Mouse (Mus musculus) T-helper 2 cell (primary cell): ENCODE measurements around the gene Rasl12.

Source experiments
- in situ Hi-C: fragments of 300-600 bp; cut with MboI, MseI; formaldehyde crosslinking; loops from one replicate; pipeline ENCODE4 v1.15.1; 2025; ENCODE audit warnings: high pct_unique_total_duplicates

Rasl12 gene

DNA sequence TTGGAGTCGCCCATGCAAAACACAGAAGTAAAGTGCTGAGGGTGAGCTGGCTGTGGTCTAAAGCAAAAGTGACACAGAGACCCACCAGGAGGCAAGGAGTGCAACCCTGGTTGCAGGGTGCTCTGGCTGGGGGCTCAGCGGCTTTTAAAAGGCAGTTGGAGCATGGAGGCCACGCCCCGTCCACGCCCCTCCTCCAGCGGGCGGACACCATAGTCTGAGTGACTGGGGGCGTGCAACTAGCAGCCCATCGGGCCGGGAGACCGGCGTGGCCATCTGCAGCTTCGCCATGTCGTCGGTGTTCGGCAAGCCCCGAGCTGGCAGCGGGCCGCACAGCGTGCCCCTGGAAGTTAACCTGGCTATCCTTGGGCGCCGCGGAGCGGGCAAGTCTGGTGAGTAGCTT is at the start of gene Rasl12:
TSS of gene Rasl12 (plus strand) at position 228 of the 400 bp plus-strand sequence.
- in situ Hi-C loops, result no loop called here

DNA sequence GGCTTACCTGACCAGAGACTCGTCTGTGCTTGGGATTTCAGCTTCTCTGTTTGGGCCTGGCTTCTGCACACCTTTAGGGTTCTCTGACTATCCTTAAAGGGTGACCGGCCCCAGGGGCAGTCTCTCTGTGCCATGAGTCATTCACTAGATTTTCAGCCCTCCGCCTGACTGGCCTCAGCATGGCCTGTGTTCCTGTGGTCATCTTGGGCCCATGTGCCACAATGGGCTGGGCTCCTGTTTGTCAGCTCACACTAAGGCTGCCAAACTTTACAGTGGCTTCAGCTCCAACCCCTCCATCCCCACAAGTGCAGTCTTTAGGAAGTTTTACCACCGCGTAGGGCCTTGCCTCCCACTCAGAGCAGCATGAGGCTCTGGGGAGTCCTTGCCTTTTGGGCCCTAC is 45.1 kb upstream of the Rasl12 start:
- in situ Hi-C loops, result no loop called here

DNA sequence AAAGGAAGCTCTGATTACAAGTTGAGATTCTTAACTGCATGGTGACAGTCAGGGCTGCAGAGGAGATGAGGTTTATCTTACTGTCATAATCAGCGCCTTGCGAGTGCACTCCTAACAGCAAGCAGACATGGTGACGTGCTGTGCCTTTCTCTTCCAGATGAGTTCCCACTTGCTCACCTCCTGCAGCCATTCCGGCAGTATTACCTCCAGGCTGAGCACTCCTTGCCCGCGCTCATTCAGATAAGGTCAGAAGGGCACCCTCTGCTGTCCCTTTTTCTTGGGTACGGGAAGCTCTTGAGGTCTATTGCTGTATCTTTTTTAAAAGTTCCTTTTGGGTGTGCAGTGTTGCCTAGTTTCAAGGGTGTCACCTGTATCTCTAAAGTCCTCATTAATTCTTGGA is 41.7 kb upstream of the Rasl12 start:
- in situ Hi-C loops, result no loop called here

DNA sequence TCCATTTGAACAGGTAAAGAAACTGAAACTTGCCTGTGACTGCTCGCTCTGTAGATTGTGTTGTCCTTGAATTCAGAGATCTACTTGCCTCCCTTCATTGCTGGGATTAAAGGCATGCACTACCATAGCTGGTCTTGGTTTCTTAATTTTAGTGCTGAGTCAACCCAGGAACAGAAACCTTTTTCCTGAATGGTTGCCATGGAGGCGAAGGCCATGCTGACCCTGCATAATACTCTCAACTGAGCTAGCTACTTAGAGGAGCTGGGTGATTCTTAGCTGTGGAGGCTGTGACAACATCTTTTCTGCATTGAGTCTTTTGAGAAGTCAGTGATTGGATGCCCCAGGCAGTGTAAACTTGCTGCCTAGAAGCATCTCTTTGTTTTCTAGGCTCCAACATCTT is 41.3 kb upstream of the Rasl12 start:
- in situ Hi-C loops, result no loop called here

DNA sequence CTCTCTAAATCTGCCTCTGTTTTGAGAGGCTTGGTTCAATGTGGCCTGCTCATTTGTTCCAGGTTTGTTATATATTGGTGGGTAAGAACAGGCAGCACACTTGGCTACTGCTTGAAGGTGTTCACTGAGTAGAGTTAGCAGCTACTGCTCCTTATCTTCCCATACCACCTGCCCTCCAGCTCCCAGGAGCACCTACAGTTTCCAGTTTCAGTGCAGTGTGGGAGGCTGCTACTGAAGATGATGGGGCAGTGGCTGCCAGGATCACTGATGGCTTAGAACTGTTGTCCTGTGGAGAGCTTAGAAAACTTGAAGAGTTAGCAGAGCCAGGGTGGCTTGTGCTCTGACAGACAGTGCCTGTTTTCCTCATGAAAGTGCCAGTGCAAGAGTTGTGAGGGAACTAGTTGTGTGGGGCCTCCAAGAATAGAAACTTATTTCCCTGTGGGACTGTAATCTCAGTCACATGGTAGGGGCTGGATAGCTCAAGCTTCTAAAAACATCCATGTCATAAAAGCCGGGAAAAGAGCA is 39.3 kb upstream of the Rasl12 start:
- in situ Hi-C loops, result no loop called here

DNA sequence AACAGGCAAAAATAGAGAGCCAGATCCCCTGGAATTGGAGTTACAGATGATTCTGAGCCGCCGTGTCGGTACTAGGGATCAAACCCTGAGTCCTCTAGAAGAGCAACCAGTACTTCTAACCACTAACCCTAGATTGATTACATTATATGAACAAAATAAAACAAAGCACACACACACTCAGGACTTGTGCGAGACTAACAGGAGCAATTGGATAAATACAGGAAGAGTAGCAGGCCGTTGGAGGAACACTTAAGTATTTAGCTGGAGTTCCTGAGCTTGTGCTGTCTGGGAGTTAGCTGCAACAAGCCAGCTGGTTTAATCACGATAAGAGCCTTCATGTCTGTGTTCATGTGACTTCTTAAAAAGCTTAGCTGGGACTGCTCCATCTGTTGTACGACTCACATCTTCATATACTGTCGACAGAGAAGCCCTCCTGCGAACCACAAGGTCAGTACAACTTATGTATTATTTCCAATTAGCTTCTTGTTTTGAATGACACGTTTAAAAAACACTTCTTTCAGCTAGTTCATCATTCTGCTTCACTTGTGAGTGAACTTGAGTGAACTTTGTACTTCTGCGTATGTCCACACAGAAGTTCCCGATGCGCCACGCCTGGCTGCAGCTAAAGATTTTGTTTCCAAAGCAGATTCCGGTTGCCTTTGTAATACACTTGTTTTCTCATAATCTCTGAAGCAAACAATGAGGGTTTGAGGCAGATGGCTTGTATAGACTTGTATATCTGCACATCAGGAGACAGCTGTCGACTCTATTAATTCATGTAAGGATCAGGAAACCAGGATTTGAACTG is 37.5 kb upstream of the Rasl12 start, which contains the start of gene Ubap1l:
TSS of gene Ubap1l (plus strand) at position 401 of the 808 bp plus-strand sequence.
- in situ Hi-C loops, result no loop called here

DNA sequence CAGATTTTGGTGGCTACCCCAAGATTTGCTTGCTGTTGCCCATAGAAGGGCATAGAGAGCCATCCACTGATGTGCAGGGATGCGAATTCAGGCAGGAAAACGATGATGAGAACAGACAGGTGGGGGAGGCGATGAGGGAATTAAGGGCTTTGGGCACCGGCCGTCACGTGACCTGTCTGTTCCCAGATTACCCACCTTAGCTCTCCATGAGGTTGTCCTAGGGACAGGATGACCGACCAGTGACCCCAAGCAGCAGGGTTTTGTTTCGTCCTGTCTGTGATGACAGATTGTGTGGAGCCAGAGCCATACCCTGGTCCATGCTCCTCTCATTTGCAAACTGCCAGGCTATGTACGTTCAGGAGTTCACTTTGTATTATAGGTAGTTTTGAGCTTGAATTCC is 34.6 kb upstream of the Rasl12 start:
- in situ Hi-C loops, result no loop called here

DNA sequence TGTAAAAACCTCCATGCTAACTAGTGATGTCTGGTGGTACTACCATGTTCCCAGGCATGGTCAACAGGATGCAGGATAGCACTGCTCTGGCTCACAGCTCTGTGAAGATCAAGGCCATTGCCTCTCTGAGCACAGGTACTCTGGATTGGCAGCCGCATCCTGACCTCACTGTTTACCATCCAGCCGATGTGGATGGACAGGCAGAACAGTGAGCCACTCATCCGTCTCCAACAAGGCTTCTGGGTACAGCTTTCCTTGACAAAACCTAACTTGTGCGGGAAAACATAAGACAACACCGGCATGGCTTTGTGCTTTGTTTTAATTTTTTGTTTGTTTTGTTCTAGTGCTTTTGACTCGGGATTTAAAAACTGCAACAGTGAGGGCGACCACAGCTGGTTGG is 32.6 kb upstream of the Rasl12 start:
- in situ Hi-C loops, result no loop called here

- in situ Hi-C loops, result no loop called here
These were observed 26.6 kb upstream of the Rasl12 start for GRCm38 (mm10) chr9:65371756-65372155.

GRCm38 (mm10) chr9:65372449-65372848 is 25.9 kb upstream of the Rasl12 start:
- in situ Hi-C loops, result no loop called here

DNA sequence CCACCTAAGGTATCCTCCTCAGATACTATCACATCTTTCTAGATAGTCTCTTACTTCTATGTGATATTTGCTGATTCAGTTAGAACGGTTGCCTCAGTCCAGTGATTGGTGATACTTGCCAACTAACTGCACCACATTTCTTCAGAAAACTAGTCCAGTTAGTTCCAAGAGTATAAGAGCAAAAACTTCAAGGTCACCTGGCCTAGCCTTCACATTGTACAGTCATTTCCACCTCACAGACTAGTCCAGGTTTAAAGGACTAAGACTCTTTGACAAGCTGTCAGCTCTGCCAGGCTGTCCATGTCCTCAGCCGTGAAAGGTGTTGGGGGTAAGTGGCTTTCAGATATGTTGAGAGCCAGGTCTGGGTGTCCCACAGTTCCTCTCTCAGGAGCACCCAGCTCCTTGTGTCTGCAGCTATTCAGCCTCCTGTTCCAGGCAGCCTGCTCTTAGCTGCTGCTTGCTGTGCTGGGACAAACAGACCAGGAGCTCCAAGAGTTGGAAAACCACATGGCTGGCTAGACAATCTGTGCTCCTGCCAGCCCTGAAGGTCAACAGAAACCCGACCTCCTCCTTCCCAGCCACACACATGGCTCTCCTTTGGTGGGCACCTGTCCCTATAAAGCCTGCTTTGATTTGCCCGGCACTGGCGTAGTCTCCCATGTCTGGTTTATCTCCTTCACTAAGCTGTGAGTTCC is 23.7 kb upstream of the Rasl12 start:
- in situ Hi-C loops, result no loop called here

DNA sequence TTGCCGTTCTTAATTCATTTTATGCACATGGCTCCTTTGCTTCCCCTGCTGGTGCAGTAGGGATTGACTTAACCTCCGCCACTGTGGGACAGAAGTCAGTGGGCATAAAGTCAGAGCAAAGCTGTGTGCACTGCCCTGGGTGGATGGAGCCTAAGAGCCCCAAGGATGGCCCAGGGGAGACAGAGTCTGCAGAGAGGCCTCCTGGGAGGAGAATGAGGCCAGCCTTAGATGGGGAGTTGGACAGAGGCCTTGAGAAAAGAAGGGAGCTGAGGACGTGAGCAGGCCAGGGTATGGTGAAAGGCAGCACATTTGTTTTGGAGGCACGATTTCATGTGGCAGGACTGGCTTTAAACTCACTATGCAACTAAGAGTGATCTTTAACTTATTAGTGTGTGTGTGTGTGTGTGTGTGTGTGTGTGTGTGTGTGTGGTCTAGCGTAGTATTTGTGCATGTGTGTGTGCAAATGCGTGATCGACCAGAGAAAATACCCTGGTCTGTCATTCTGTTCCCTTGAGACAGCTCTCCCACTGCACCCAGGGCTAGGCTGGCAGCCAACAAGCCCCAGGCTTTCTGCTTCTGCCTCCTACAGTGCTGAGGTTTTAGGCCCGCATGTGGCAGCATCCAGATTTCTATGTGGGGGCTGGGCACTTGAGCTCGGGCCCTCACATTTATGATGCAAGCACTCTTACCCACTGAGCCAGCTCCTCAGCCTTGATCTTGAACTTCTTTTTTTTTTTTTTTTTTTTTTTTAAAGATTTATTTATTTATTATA is 23.0 kb upstream of the Rasl12 start:
- in situ Hi-C loops, result no loop called here

- in situ Hi-C loops, result no loop called here
These were observed 17.2 kb upstream of the Rasl12 start for GRCm38 (mm10) chr9:65381017-65381590.

GRCm38 (mm10) chr9:65382031-65382750 is 16.1 kb upstream of the Rasl12 start:
- in situ Hi-C loops, result no loop called here

GRCm38 (mm10) chr9:65382751-65383097 is 15.6 kb upstream of the Rasl12 start:
- in situ Hi-C loops, result no loop called here

DNA sequence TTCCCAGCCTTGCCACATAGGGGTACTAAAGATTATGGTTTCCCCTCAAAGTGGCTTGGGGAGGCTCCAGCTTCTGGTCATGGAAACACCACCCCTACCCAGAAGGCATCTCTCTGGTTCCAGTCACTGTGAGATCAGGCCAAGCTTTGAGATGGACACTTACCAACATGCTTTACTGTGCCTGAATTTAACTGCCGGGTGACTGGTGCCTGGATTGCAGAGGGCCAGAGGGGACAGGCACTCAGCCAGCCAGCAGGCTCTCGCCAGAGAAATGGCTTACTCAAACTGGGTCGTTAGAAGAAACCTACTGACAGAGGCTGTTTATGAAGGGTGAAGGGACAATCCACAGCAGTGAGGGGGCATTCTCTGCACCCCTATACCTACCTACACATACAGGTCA is 14.0 kb upstream of the Rasl12 start:
- in situ Hi-C loops, result no loop called here

DNA sequence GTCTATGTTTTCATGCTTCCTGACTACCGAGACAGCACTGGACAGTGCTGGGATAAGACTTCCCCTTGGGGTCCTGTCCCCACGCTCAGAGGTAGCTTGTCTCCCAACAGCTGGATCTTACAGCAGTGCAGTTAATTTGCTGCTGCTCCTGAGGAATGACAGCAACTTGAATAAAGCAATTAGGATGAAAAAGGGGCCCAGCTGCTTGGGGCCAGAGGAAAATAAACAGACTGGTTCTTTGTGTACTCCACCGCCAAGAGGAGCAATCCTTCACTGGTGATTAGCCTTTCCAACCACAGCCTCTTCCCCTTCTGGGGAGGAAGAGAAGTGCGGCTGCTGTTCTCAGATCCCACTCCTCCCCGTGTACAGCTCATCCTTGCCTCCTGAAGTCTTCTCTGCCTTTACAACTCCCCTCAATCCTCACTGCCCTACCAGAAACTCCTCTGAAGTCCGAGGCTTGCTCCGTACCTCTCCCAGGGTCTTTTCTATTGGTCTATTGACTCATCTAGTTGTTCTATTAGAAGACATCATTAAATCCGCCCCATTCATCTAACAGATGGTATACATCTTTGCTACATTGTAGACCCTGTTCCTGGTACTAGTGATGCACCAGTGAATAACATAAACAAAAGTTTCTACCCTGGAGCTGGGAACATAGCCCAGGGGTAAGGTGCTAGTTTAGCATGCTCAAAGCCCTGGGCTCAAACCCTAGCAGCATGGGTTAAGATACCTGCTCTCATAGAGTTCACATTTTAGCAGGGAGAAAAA is 11.7 kb upstream of the Rasl12 start:
- in situ Hi-C loops, result no loop called here

DNA sequence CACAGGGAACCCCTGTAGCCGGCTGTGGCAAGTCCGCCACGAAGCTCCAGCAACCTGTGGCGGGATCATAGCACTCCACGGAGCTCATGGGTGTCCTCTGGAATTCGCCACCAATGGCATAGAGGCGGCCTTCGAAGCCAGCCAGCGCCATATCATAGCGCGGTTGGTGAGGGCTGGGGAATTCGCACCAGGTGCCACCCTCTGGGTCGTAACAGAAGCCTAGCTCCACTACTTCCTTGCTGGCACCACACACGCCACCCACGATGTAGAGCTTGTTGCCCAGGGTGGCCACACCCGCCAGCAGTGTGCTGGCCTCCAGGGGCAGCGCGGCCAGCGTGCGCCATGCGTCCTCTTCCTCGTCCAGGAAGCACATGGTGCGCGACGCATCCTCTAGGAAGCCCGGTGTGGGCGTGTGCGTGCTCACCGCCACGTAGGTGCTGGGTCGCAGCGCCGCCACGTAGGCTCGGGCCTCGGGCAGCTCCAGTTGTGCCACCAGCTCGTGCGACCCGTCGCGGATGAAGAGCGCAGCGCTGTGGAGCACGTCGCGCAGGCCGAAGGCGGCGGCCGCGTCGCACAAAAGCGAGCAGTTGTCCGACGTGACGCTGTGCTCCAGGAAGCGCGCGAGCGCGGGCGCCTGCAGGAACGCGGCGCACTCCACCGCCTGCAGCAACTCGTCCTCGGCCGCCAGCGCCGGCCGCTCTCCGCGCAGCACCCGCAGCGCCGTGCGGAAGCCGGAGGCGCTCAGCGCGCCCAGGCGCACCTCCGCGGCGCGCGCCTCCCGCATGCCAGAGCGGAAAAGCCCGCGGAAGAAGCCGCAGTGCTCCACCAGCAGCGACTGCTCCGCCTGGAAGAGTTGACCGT is 7.3 kb upstream of the Rasl12 start:
- in situ Hi-C loops, result no loop called here

DNA sequence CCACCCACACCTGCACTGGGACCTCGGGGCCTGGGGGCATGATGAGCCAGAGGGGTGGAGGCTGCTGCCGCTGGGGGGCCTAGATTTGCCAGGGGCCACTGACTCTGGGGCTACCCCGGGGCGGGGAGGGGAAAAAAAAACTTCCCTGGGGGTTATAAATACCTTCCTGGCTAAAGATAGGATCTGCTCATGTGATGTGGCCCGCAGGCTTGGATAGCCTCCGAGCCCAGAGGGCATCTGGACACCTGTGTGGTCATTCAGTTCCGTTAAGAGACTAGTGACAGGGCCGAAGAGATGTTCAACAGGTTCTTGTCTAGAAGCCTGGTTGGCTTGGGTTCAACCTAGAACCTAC is 6.7 kb upstream of the Rasl12 start, which contains the start of gene Kbtbd13:
TSS of gene Kbtbd13 (minus strand) at position 40 of the 352 bp plus-strand sequence.
- in situ Hi-C loops, result no loop called here
